Mouse (Mus musculus): Measurements from ENCODE around the gene Rrn3.
"Not testable (repeated sequence)": the region's sequence is repeated elsewhere in the genome, so short reads cannot be mapped to it uniquely, and the experiment has no call there.

- not testable (repeated sequence) for TF ChIP-seq ZC3H11A (IDR thresholded peaks at IDR 0.05; ENCODE audit: low read depth, low read length); ETS1 (IDR thresholded peaks at IDR 0.05; ENCODE audit: low read depth, low read length); CTCF (IDR thresholded peaks at IDR 0.05 in 2 of 3, conservative IDR thresholded peaks at IDR 0.05 in 1 of 3; ENCODE audit: control insufficient read depth in 1 of 3, insufficient read depth in 1 of 3, low read depth in 2 of 3, low read length in 3 of 3, poor library complexity in 1 of 3, severe bottlenecking in 1 of 3); EP300 (IDR thresholded peaks at IDR 0.05; ENCODE audit: low read depth in 1 of 2, low read length in 2 of 2); USF2 (IDR thresholded peaks at IDR 0.05; ENCODE audit: borderline replicate concordance in 1 of 2, insufficient read depth in 1 of 2, low read depth in 1 of 2, low read length in 2 of 2); POLR2A (IDR thresholded peaks at IDR 0.05; ENCODE audit: control insufficient read depth in 1 of 2, insufficient read depth in 1 of 2, low read depth in 1 of 2, low read length in 2 of 2, poor library complexity in 1 of 2)
Measured at GRCm38 (mm10) chr16:13774651-13775050, 5.9 kb upstream of the Rrn3 start.
